Mouse (Mus musculus): ENCODE data around the gene Fuz. TPM values are rescaled to one million over a fixed set of nuclear protein-coding genes. Genes with fewer than 3 reads are reported as not detected.

Gene Fuz
- polyA plus RNA-seq (2015; fragmentation: Nextera tagmentation; extraction: Ambion mirVana) = 24.7 and 27.7 TPM in 2 replicates

DNA sequence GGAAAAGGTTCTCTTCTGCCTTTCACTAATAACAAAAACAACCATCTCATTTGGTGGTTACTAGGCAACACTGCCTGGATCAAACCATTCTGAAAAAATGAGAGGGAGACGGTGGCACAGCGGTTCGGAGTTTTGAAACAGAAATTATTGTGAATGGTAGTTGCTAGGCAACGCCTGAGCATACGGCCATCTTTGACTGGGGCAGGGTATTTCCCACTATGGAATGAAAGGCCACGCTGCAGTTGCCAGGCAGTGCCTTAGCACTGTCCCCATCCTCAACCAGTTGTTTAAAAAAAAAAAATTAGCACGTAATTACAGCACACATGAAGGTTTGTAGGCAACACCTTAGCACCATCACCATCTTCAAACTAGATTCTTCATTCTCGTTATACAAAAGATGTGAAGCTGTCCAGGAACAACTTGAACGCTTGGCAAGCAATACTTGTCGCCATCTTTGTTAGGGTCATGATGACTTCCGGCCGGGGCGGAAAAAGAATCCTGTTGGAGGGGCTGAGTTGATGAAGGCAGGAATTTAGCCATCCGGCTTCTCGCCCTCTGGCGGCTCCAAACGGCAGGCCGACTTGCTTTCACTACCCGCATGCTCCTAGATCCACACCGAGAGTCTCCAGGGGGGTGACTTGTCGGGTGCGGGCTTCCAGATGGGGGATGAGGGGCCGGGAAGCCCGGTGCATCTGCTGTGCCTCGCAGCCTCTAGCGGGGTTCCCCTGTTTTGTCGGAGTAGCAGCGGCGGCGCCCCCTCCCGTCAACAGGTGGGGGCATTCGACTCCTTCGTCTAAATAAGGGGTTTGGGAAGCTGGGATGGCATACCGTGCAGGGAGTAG is at the start of gene Fuz:
TSS of gene Fuz (plus strand) at position 487 of the 842 bp plus-strand sequence.
- Histone ChIP-seq H3K9me3 (replicated peaks) (no peaks in the 10 kb centered on the region), H3K27me3 (no peaks in the 10 kb centered on the region), H3K27ac (peak within 1 kb of the TSS; percentile 95), H3K4me3 (peak within 1 kb of the TSS; percentile 62), H3K4me1 (peaks cover 65% of the 10 kb centered on the region), H3K4me2 (peak within 1 kb of the TSS; percentile 78), H3K36me3 (ENCODE audit: poor library complexity, severe bottlenecking) (peaks cover 26% of the 10 kb centered on the region), H3K9ac (peak within 1 kb of the TSS; percentile 78)
- ATAC-seq = peak; percentile 78
- under 1% methylated on average over 34 of the region's 34 CpGs for WGBS

DNA sequence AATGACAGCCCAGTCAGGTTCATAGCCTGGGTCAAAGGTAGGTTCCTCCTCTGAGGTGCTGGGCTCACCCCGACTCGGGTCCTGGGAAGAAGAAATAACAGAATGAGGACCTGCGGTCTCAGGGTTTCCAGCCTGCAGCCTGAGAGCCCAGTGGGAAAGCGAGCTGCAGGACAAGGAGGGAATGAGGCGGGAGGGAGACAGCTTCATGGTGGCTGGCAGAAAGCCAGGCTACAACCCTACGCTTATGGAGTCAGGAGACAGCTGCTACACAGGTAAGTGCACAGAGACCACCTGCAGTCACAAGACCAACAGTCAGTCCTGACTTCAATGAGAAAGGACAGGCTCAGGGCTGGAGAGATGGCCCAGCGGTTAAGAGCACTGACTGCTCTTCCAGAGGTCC is 49.1 kb upstream of the Fuz start:
- no peak overlapping the region for H3K4me2 ChIP-seq
- H3K4me3 ChIP-seq = no peak overlapping the region
- H3K9ac ChIP-seq = 0 out of 2 replicates have a peak overlapping the region, but pooled peaks have one; percentile 2
- H3K27ac ChIP-seq = no peak overlapping the region
- no peaks in the 10 kb centered on the region for H3K27me3 ChIP-seq
- H3K9me3 ChIP-seq (replicated peaks) = no peaks in the 10 kb centered on the region
- no peak for ATAC-seq
- 92% methylated on average over 7 of the region's 7 CpGs for WGBS
- H3K36me3 ChIP-seq (ENCODE audit: poor library complexity, severe bottlenecking) = peaks cover 54% of the 10 kb centered on the region
- H3K4me1 ChIP-seq = peaks cover 25% of the 10 kb centered on the region

DNA sequence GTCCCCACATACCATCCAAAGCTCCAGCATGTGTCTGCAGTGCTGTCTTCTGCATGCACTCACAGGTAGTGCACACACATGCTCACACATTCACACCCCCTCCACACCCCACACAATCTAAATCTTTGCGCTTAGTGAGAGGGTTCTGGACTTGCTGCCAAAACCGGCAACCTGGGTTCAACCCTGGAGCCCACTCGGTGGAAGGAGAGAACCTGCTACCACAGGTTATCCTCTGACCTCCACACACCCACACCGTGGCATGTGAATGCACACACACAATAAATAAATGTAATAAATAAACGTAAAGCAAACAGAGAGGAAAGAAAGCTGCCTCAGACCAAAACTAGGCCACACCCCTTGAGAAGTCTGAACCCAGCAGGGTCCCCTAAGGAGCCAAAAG is 48.1 kb upstream of the Fuz start:
- H3K4me2 ChIP-seq = peak overlapping the region; percentile 78
- H3K27ac ChIP-seq = peak overlapping the region; percentile 98; the same call in 1 of the 2 replicates
- WGBS = 80% methylated on average over 5 of the region's 5 CpGs
- peaks cover 31% of the 10 kb centered on the region for H3K4me1 ChIP-seq
- H3K9me3 ChIP-seq (replicated peaks) = no peaks in the 10 kb centered on the region
- H3K9ac ChIP-seq = peak overlapping the region; percentile 65
- no peaks in the 10 kb centered on the region for H3K27me3 ChIP-seq
- peak overlapping the region; percentile 81 for H3K4me3 ChIP-seq
- no peak for ATAC-seq
- peaks cover 49% of the 10 kb centered on the region for H3K36me3 ChIP-seq (ENCODE audit: poor library complexity, severe bottlenecking)

DNA sequence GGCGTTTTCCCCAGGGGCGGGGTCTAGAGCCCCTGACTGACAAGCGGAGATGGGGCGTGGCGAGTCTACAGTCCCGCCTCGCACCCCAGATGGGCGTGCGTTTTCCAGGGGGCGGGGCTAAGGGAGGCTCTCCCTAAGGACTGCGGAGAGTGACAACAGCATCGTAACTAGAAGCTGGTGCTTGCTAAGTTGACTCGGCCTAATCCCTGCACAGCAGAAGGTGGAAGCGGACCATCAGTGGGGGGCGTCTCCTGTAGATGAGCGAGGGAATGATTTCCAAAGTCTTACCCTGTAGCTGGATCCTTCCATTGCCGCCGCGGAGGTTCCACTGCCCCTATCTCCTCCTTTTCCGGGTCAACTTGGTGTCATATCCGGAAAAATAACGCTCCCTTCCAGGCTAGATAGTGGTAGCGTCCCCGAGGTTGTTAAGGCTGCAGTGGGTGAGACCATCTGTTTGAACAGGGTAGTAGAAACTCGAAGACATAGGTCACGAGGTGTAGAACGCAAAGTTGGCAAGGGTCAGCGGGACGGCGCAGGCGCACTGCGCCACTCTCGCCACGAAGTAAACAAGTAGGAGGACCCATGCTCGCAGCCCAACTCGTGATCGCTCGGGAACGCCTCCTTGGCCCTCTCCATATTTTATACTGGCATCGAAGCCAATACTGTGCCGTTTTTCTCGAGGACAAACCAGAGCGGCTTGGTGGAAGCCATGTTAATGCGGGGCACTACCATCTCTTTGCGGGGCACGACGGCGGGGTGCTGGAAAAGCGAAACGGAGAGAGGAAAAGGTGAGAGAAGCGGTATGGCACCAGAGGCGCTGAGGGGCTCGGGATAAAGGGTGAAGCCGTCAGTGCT is 47.1 kb upstream of the Fuz start, which contains the start of the genes Akt1s1 and Tbc1d17:
TSS of gene Akt1s1 (plus strand) at position 431 of the 855 bp plus-strand sequence.
TSS of gene Tbc1d17 (minus strand) at position 519 of the 855 bp plus-strand sequence.
- Histone ChIP-seq H3K27me3 (no peaks in the 10 kb centered on the region), H3K4me2 (peak within 1 kb of the TSS; percentile 78), H3K4me3 (peak within 1 kb of the TSS; percentile 81), H3K36me3 (ENCODE audit: poor library complexity, severe bottlenecking) (peaks cover 45% of the 10 kb centered on the region), H3K27ac (peak within 1 kb of the TSS; percentile 98), H3K9ac (peak within 1 kb of the TSS; percentile 83), H3K4me1 (peaks cover 40% of the 10 kb centered on the region), H3K9me3 (replicated peaks) (no peaks in the 10 kb centered on the region)
- peak; percentile 89 for ATAC-seq
- WGBS = under 1% methylated on average over 54 of the region's 54 CpGs

DNA sequence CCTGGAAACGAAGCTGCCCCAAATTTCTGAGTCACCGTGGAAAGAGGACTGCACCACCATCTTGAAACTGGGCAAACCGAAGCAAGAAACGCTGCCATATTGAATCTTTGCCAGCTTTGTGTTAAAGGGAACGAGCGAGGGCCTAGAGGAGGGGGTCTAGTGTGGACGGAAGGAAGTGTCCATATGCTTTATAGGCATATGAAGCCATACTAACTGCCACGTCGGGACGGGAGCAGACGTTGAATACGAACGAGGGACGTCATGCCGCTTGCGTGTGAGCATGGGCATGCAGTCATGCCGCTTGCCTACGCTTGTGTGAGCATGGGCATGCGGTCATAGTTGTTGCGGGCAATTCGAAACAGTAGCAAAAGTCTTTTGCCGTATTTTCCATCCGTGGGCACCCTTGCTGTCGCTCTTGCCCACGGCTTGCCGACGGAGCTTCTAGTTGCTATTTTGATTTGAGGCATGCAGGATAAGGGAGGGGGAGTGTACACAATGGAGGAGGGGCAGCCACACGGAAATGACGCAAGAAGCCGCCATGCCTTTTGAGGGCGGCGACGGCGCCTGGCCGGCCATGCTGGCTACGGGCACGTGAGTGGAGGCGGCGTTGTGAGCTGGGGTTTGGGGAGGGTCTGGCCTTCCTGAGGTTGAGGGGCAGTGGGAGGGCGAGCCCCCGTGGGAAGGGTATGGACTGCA is 46.3 kb upstream of the Fuz start:
- Histone ChIP-seq H3K36me3 (ENCODE audit: poor library complexity, severe bottlenecking) (peaks cover 38% of the 10 kb centered on the region), H3K9me3 (replicated peaks) (no peaks in the 10 kb centered on the region), H3K27ac (peak overlapping the region; percentile 98), H3K27me3 (no peaks in the 10 kb centered on the region), H3K4me2 (peak overlapping the region; percentile 78), H3K9ac (peak overlapping the region; percentile 83), H3K4me3 (peak overlapping the region; percentile 81), H3K4me1 (peaks cover 48% of the 10 kb centered on the region)
- peak; percentile 77 for ATAC-seq
- under 1% methylated on average over 41 of the region's 41 CpGs for WGBS

DNA sequence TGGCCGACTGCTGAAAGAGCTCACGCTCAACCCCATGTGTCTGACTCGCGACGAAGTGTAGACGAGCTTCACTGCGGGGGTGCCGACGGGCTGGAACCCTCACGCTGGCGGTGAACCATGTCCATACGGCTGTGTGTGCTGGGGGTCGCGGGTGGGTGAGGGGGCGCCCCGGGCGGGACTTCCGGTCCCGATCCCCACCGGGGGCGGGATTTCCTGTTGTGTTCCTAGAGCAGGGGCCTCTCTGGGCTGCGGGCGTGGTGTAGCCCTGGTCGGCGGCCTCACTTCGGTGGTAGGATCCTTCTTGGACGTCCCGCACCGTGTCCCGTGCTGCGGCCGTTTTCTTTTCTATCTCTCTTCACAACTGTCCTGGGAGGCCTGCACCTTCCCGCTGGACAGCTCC is 45.7 kb upstream of the Fuz start:
- H3K4me3 ChIP-seq = peak overlapping the region; percentile 81
- WGBS = under 1% methylated on average over 33 of the region's 33 CpGs
- H3K27me3 ChIP-seq = no peaks in the 10 kb centered on the region
- peak overlapping the region; percentile 83 for H3K9ac ChIP-seq
- H3K27ac ChIP-seq = peak overlapping the region; percentile 98
- H3K36me3 ChIP-seq (ENCODE audit: poor library complexity, severe bottlenecking) = peaks cover 32% of the 10 kb centered on the region
- no peaks in the 10 kb centered on the region for H3K9me3 ChIP-seq (replicated peaks)
- ATAC-seq = peak; percentile 36
- H3K4me1 ChIP-seq = peaks cover 54% of the 10 kb centered on the region
- H3K4me2 ChIP-seq = peak overlapping the region; percentile 78

DNA sequence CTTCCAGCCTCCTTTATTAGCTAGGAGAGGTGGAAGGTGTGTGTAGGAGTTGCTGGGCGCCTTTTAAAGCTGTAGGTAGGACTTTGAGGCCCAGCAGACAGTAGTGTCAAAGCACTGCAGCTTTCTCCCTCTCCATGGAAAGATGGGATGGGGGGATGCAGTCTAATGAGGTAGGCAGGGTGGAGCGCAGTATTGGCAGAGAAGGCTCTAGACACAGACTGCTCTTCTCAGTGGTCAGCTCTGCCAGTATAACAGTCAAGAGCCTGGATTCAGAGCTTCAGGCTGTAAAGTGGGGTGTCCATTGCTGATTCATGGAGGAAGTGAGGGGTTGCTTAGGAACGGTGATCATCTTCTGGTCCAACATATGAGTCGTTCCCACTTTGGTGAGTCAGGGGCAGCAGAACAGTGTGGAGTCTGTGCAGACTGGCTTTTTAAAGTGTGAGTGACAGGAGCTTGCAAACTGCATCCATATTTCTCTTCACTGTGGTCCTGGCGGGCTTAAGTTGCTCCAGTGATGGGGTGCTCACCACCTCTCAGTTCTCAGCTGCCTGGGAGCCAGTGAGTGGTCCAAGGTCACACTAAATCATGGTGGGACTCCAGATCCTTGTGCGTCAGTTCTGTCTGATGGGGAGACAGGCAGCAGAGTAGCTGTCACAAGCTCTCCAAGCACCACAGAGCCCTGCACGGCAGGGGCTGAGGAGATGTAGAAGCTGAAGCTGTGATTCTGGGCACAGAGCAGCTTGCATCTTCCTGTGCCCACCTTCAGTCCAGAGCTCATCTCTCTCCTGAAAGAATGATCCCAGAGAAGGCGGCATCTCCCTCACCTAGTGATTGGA is 44.9 kb upstream of the Fuz start:
- H3K27ac ChIP-seq = peak overlapping the region; percentile 98; the same call in 1 of the 2 replicates
- 82% methylated on average over 8 of the region's 8 CpGs for WGBS
- peak overlapping the region; percentile 78 for H3K4me2 ChIP-seq
- H3K36me3 ChIP-seq (ENCODE audit: poor library complexity, severe bottlenecking) = peaks cover 23% of the 10 kb centered on the region
- H3K9me3 ChIP-seq (replicated peaks) = no peaks in the 10 kb centered on the region
- H3K27me3 ChIP-seq = no peaks in the 10 kb centered on the region
- H3K9ac ChIP-seq = peak overlapping the region; percentile 83
- peaks cover 59% of the 10 kb centered on the region for H3K4me1 ChIP-seq
- no peak for ATAC-seq
- peak overlapping the region; percentile 81 for H3K4me3 ChIP-seq

DNA sequence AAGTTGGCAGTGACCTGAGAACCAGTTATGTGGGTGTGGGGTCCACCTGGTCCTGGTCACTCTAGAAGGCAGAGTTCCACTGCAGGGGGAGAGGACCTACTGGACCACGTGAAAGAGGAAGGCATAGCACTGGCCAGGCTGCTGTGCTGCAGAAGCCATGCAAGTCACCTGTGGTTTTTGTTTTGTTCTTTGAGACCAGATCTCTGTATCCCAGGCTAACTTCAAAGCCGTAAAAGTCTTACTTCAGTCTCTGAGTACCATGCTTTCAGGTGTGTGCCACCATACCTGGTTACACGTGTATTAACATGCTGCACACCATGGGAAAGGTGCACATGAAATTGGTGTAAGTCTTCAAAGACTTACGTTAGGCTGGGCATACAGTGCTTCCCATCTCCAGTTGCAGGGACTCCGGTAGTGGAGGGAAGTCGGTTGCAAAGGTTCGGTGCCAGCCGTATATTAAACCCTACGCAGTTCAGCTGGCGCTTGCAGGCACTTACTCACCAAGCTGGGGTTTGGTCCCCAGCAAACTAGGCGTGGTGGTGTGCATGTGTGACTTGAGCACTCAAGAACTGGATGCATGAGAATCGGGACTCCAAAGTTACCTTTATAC is 44.1 kb upstream of the Fuz start:
- no peak for ATAC-seq
- WGBS = 93% methylated on average over 12 of the region's 12 CpGs

DNA sequence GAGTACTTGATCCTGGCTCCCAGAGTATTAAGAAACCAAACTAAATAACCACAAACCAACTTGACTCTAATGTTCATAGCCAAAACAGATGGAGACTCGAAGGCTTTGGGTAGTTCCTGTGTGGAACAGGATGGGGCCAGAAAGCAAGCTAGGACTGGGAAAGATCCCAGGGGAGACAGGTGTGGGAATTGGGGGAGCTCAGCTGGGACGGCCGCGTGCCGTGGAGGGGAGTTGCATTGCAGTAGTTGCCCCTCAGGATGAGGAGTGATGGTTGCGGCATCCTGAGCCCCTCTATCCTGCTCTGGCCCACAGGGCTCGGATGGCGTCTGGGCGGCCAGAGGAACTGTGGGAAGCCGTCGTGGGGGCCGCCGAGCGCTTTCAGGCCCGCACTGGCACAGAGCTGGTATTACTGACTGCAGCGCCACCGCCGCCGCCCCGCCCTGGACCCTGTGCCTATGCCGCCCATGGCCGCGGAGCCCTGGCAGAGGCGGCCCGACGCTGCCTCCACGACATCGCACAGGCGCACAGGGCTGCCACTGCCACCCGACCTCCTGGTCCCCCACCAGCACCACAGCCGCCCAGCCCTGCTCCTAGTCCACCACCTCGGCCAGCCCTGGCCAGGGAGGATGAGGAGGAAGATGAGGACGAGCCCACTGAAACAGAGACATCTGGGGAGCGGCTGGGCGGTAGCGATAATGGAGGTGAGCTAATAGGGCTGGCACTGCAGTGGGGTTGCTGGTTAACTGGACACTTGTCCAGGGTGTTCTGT is 43.4 kb upstream of the Fuz start:
- H3K4me2 ChIP-seq = no peak overlapping the region

More for the DNA sequence above, 44.1 kb upstream of the Fuz start:
- H3K27me3 ChIP-seq = no peaks in the 10 kb centered on the region
- no peak overlapping the region for H3K27ac ChIP-seq
- H3K9me3 ChIP-seq (replicated peaks) = no peaks in the 10 kb centered on the region
- peaks cover 16% of the 10 kb centered on the region for H3K36me3 ChIP-seq (ENCODE audit: poor library complexity, severe bottlenecking)
- no peak overlapping the region for H3K4me3 ChIP-seq
- peak overlapping the region; percentile 78; the same call in 1 of the 2 replicates for H3K4me2 ChIP-seq
- peaks cover 65% of the 10 kb centered on the region for H3K4me1 ChIP-seq
- H3K9ac ChIP-seq = no peak overlapping the region

DNA sequence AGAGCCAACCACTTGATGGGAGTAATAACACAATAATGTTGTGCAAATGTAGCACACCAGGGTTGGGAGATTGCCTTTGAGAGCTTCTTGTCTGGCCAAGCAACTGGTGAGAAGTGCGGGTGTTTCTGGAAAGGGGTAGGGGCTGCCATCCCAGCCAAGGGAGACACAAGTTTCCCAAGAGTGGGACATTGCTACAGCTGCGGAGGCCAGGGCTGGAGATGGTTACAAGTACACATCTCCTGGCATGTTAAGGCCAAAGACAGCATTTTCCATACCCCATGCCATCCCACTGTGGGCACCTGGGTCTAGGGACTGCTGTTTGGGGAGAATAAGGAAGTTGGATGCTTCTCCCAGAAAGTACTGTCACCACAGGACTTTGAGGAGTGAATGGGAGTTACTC is 42.8 kb upstream of the Fuz start:
- Histone ChIP-seq H3K4me3 (no peak overlapping the region), H3K9ac (0 out of 2 replicates have a peak overlapping the region, but pooled peaks have one; percentile 78), H3K9me3 (replicated peaks) (no peaks in the 10 kb centered on the region), H3K27me3 (no peaks in the 10 kb centered on the region), H3K36me3 (ENCODE audit: poor library complexity, severe bottlenecking) (peaks cover 15% of the 10 kb centered on the region), H3K4me2 (peak overlapping the region; percentile 83), H3K4me1 (peaks cover 64% of the 10 kb centered on the region), H3K27ac (no peak overlapping the region)
- 95% methylated on average over 2 of the region's 2 CpGs for WGBS
- no peak for ATAC-seq

More for the DNA sequence above, 43.4 kb upstream of the Fuz start:
- 91% methylated on average over 36 of the region's 36 CpGs for WGBS
- Histone ChIP-seq H3K4me3 (no peak overlapping the region), H3K9me3 (replicated peaks) (no peaks in the 10 kb centered on the region), H3K27me3 (no peaks in the 10 kb centered on the region), H3K27ac (no peak overlapping the region), H3K36me3 (ENCODE audit: poor library complexity, severe bottlenecking) (peaks cover 15% of the 10 kb centered on the region), H3K9ac (no peak overlapping the region), H3K4me1 (peaks cover 64% of the 10 kb centered on the region)
- ATAC-seq = no peak

Measured in forebrain, embryonic 13.5 days (tissue).